Mouse (Mus musculus) inflammation-experienced regulatory T-cells (primary cell): Measurements from ENCODE around the gene Hrh1. TPM values are rescaled to one million over a fixed set of nuclear protein-coding genes. Genes with fewer than 3 reads are reported as not detected.

Source experiments
- polyA plus RNA-seq, 2 experiments: library from polyadenylated mRNA; unstranded; fragments of 100-300 nt; shearing (Covaris generic); gene quantifications; one replicate each; pipeline ENCODE4 v1.2.1; 2017

Hrh1 gene
- not detected for polyA plus RNA-seq

GRCm38 (mm10) chr6:114397691-114398217 is at the start of gene Hrh1:
Gene Hrh1, plus strand, starts transcription at chr6:114397936.

Other genes with a start within 250 kb of the Hrh1 start
- 1 to 10 TPM in 1 of 2 experiments, under 1 TPM in 1; 0.17 to 2.3 TPM for gene Slc6a1, start 115.3 kb upstream of the Hrh1 start, polyA plus RNA-seq
- gene Atg7, start 245.2 kb downstream of the Hrh1 start, polyA plus RNA-seq, result 10 to 100 TPM; 24.5 to 35.2 TPM